Mouse (Mus musculus): ENCODE data around the gene Cfap65. TPM values are rescaled to one million over a fixed set of nuclear protein-coding genes. Genes with fewer than 3 reads are reported as not detected.

Gene Cfap65
- polyA plus RNA-seq, 1 experiment from 2014 or later = not detected

- WGBS = under 1% methylated on average over 74 of the region's 74 CpGs
- ATAC-seq (ENCODE audit: insufficient number of reproducible peaks, low FRiP score) = no peak
- H3K4me2 ChIP-seq = peak overlapping the region; percentile 98
- H3K4me3 ChIP-seq = peak overlapping the region; percentile 68
- no peak overlapping the region for H3K27ac ChIP-seq (ENCODE audit: poor library complexity, severe bottlenecking)
- peaks cover 99% of the 10 kb centered on the region for H3K27me3 ChIP-seq (replicated peaks)
- no peaks in the 10 kb centered on the region for H3K9me3 ChIP-seq (replicated peaks)
- H3K4me1 ChIP-seq (replicated peaks) = peaks cover 28% of the 10 kb centered on the region
- H3K9ac ChIP-seq = 0 out of 2 replicates have a peak overlapping the region, but pooled peaks have one; percentile 67
- H3K36me3 ChIP-seq = no peaks in the 10 kb centered on the region
Measured at GRCm38 (mm10) chr1:74855651-74856438, 79.6 kb downstream of the Cfap65 start.

- Histone ChIP-seq H3K9ac (peak overlapping the region; percentile 67), H3K9me3 (replicated peaks) (no peaks in the 10 kb centered on the region), H3K27ac (ENCODE audit: poor library complexity, severe bottlenecking) (no peak overlapping the region), H3K4me2 (peak overlapping the region; percentile 98), H3K27me3 (replicated peaks) (peaks cover 100% of the 10 kb centered on the region), H3K36me3 (no peaks in the 10 kb centered on the region), H3K4me1 (replicated peaks) (peaks cover 28% of the 10 kb centered on the region), H3K4me3 (peak overlapping the region; percentile 68)
- WGBS = under 1% methylated on average over 48 of the region's 48 CpGs
- no peak for ATAC-seq (ENCODE audit: insufficient number of reproducible peaks, low FRiP score)
Measured at GRCm38 (mm10) chr1:74855156-74855555, 80.2 kb downstream of the Cfap65 start.

GRCm38 (mm10) chr1:74854306-74855056 is 80.9 kb downstream of the Cfap65 start, which contains the start of gene Cdk5r2:
TSS of gene Cdk5r2 (plus strand) at chr1:74854934.
- ATAC-seq (ENCODE audit: insufficient number of reproducible peaks, low FRiP score) = peak; percentile 70

More at GRCm38 (mm10) chr1:74854306-74855056, 80.9 kb downstream of the Cfap65 start, which contains the start of gene Cdk5r2:
- Histone ChIP-seq H3K4me3 (peak within 1 kb of the TSS; percentile 68), H3K36me3 (no peaks in the 10 kb centered on the region), H3K27ac (ENCODE audit: poor library complexity, severe bottlenecking) (no peak within 1 kb of the TSS), H3K4me1 (replicated peaks) (peaks cover 28% of the 10 kb centered on the region), H3K27me3 (replicated peaks) (peaks cover 100% of the 10 kb centered on the region), H3K9me3 (replicated peaks) (no peaks in the 10 kb centered on the region), H3K4me2 (peak within 1 kb of the TSS; percentile 98), H3K9ac (peak within 1 kb of the TSS; percentile 67)
- 2% methylated on average over 33 of the region's 39 CpGs for WGBS

MicroRNAs encoded within 50 kb of the gene (microRNA counts, 519-probe panel; counts per million panel counts)
- microRNA mmu-miR-375 = not detected

Small RNAs within 50 kb of the gene (microRNA-seq; reads per million reads assigned to microRNA genes)
- gene Mir375 = 60.6 reads per million, percentile 46 among the genes with 10 or more reads in this experiment

Other genes starting within 250 kb of the Cfap65 start
- gene Cyp27a1, start 222.0 kb downstream of the Cfap65 start, polyA plus RNA-seq (2016; fragmentation: Nextera tagmentation; extraction: Ambion mirVana) = 13.5 and 13.8 TPM in 2 replicates
- 6.0 and 7.2 TPM in 2 replicates for gene Prkag3, start 186.4 kb downstream of the Cfap65 start, polyA plus RNA-seq (2016; fragmentation: Nextera tagmentation; extraction: Ambion mirVana)
- 0.41 and 1.3 TPM in 2 replicates for gene Wnt6, start 163.7 kb downstream of the Cfap65 start, polyA plus RNA-seq (2016; fragmentation: Nextera tagmentation; extraction: Ambion mirVana)
- gene Wnt10a, start 144.1 kb downstream of the Cfap65 start, polyA plus RNA-seq (2016; fragmentation: Nextera tagmentation; extraction: Ambion mirVana) = 0.28 TPM in 1 of 2 replicates, not detected in the other
- gene Cdk5r2, start 80.7 kb downstream of the Cfap65 start, polyA plus RNA-seq (2016; fragmentation: Nextera tagmentation; extraction: Ambion mirVana) = not detected in 2 replicates
- 3.9 and 4.0 TPM in 2 replicates for gene Fev, start 50.2 kb downstream of the Cfap65 start, polyA plus RNA-seq (2016; fragmentation: Nextera tagmentation; extraction: Ambion mirVana)
- gene Cryba2, start 42.5 kb downstream of the Cfap65 start, polyA plus RNA-seq (2016; fragmentation: Nextera tagmentation; extraction: Ambion mirVana) = not detected in 2 replicates
- 0.06 and 0.14 TPM in 2 replicates for gene Ihh, start 16.1 kb upstream of the Cfap65 start, polyA plus RNA-seq (2016; fragmentation: Nextera tagmentation; extraction: Ambion mirVana)
- gene Nhej1, start 189.6 kb upstream of the Cfap65 start, polyA plus RNA-seq (2016; fragmentation: Nextera tagmentation; extraction: Ambion mirVana) = 6.0 and 6.9 TPM in 2 replicates
- 0.21 and 0.22 TPM in 2 replicates for gene Slc23a3, start 198.3 kb upstream of the Cfap65 start, polyA plus RNA-seq (2016; fragmentation: Nextera tagmentation; extraction: Ambion mirVana)
- 39.9 and 41.1 TPM in 2 replicates for gene Cnppd1, start 207.1 kb upstream of the Cfap65 start, polyA plus RNA-seq (2016; fragmentation: Nextera tagmentation; extraction: Ambion mirVana)
- 36.3 and 40.5 TPM in 2 replicates for gene Retreg2, start 207.2 kb upstream of the Cfap65 start, polyA plus RNA-seq (2016; fragmentation: Nextera tagmentation; extraction: Ambion mirVana)
- 26.1 and 26.7 TPM in 2 replicates for gene Zfand2b, start 233.0 kb upstream of the Cfap65 start, polyA plus RNA-seq (2016; fragmentation: Nextera tagmentation; extraction: Ambion mirVana)
- gene Abcb6, start 244.8 kb upstream of the Cfap65 start, polyA plus RNA-seq (2016; fragmentation: Nextera tagmentation; extraction: Ambion mirVana) = 16.6 TPM in 2 replicates

Data from heart, embryonic 12.5 days (tissue).